Mouse (Mus musculus) megakaryocyte progenitor cell, adult 5-6 weeks (primary cell): ENCODE measurements at regions not wholly inside any gene's neighbourhood (a gene's known extent, or its start where the extent isn't known, plus 50 kb on each side); places are given as distances from the start of the nearest gene placed in this dataset.
A peak's percentile ranks its signal among the peaks of the same experiment; 100 is the strongest.

Experiments
- ATAC-seq: replicated peaks from 2 replicates; pipeline ENCODE4 v1.8.0; 2016; ENCODE audit warnings: mild to moderate bottlenecking, moderate TSS enrichment, inconsistent platforms; ENCODE audit not compliant: poor library complexity

GRCm38 (mm10) chr1:137352390-137353027 lies 392.3 kb upstream of the Nr5a2 start:
- no peak for ATAC-seq

GRCm38 (mm10) chr1:137334137-137334536 lies 373.9 kb upstream of the Nr5a2 start:
- ATAC-seq: no peak

GRCm38 (mm10) chr1:137332108-137332769 lies 372.0 kb upstream of the Nr5a2 start:
- ATAC-seq: no peak

GRCm38 (mm10) chr1:137331746-137332107 lies 371.5 kb upstream of the Nr5a2 start:
- ATAC-seq: no peak

GRCm38 (mm10) chr1:137330634-137331033 lies 370.4 kb upstream of the Nr5a2 start:
- ATAC-seq: peak; percentile 95

GRCm38 (mm10) chr1:137323884-137324594 lies 363.8 kb upstream of the Nr5a2 start:
- peak; percentile 88 for ATAC-seq

- no peak for ATAC-seq
These were observed 362.9 kb upstream of the Nr5a2 start for GRCm38 (mm10) chr1:137323035-137323680.

GRCm38 (mm10) chr1:137302757-137303422 lies 342.6 kb upstream of the Nr5a2 start:
- ATAC-seq: no peak

- 0 out of 2 replicates have a peak, but pooled peaks have one; percentile 34 for ATAC-seq
These were observed 337.7 kb upstream of the Nr5a2 start for GRCm38 (mm10) chr1:137297780-137298569.

GRCm38 (mm10) chr1:137289456-137289855 lies 329.2 kb upstream of the Nr5a2 start:
- ATAC-seq: no peak

- no peak for ATAC-seq
These were observed 323.0 kb upstream of the Nr5a2 start for GRCm38 (mm10) chr1:137283291-137283690.

GRCm38 (mm10) chr1:137282457-137282856 lies 322.2 kb upstream of the Nr5a2 start:
- no peak for ATAC-seq

- ATAC-seq: no peak
These were observed 320.4 kb upstream of the Nr5a2 start for GRCm38 (mm10) chr1:137280391-137281386.

GRCm38 (mm10) chr1:137279981-137280380 lies 319.7 kb upstream of the Nr5a2 start:
- no peak for ATAC-seq

GRCm38 (mm10) chr1:137270659-137271612 lies 310.7 kb upstream of the Nr5a2 start:
- ATAC-seq: no peak

GRCm38 (mm10) chr1:137262806-137263370 lies 302.6 kb upstream of the Nr5a2 start:
- no peak for ATAC-seq

GRCm38 (mm10) chr1:137262121-137262525 lies 301.9 kb upstream of the Nr5a2 start:
- no peak for ATAC-seq

GRCm38 (mm10) chr1:137256294-137256693 lies 296.0 kb upstream of the Nr5a2 start:
- ATAC-seq: no peak
